Mouse (Mus musculus): ENCODE results near the gene Metrnl.

Metrnl gene

GRCm38 (mm10) chr11:121740906-121741305 is 39.6 kb downstream of the Metrnl start:
- DNase-seq, result no peak

- no peak for DNase-seq
These were observed 40.1 kb downstream of the Metrnl start for GRCm38 (mm10) chr11:121741433-121741832.

- DNase-seq, result no peak
These were observed 41.8 kb downstream of the Metrnl start for GRCm38 (mm10) chr11:121743113-121743512.

GRCm38 (mm10) chr11:121743915-121744628 is 42.7 kb downstream of the Metrnl start:
- no peak for DNase-seq

GRCm38 (mm10) chr11:121746941-121747494 is 45.7 kb downstream of the Metrnl start:
- DNase-seq, result no peak

- no peak for DNase-seq
These were observed 46.8 kb downstream of the Metrnl start for GRCm38 (mm10) chr11:121748003-121748684.

Data from spleen, adult 18-20 months (tissue).